Mouse (Mus musculus) mature B cell (primary cell): Measurements from ENCODE around the gene Nt5e.

ENCODE experiments used
- in situ Hi-C: fragments of 300-500 bp; cut with MboI; formaldehyde crosslinking; loops from 2 replicates; pipeline ENCODE4 v1.14.3; 2019

Gene Nt5e

DNA sequence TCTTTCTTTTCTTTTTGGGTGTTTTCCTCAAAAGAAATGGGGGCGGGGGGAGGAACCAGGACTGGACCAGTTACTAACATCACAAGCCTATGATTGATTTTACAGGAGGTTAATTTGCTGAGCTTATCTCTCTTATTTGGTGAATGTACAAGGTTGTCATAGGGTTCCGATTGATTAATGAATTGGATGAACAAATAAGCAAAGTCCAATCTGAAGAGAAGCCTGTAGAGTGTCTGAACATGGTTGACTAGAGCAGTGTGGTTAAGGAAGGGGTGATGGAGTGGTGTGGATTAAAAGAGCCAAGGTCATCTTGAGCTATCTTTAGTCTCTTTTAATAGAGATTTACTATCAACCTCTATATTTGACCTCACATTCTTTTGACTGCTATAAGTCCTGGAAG is 17.4 kb downstream of the Nt5e start:
- in situ Hi-C loops, result no loop called here

GRCm38 (mm10) chr9:88346857-88347256 is 19.9 kb downstream of the Nt5e start:
- in situ Hi-C loops, result no loop called here

GRCm38 (mm10) chr9:88348623-88349022 is 21.6 kb downstream of the Nt5e start:
- in situ Hi-C loops, result no loop called here

- in situ Hi-C loops, result no loop called here
These were observed 23.3 kb downstream of the Nt5e start for GRCm38 (mm10) chr9:88350317-88350716.

DNA sequence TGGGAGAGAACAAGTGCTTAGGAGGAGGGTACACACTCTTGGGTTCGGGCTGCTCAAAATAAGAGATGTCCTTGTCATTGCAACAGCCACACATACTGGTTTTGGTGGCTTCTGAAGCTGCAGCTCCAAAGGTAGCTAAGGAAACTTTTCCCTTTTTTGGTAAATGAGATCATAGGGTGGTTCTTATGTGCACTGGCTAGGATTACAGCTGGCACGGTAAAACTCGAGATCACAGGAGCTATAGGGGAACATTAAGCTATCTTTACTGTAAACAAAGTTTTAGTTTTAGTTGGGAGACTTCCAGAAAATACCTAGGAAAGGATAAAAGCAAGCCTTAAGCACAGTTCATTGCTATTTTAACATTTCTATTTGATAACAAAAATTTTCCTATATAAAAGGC is 24.2 kb downstream of the Nt5e start:
- in situ Hi-C loops, result no loop called here

DNA sequence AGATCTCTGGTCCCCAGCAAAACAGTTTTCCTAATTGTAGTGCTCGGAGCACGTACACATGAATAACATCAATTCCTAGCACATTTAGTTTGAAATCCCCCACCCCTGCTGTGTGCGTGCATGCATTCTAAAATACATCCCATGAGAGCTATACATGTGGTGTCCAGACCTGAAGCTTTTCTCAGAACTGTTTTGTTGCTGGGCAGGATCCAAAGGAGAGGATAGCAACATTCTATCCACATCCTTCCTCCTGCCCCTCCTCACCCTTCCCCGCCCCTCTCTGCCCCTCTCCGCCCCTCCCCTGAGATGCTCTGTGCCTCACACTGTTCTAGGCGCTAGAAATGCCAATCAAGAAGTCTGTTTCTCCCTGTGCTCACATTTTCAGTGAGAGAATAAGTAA is 25.7 kb downstream of the Nt5e start:
- in situ Hi-C loops, result no loop called here

GRCm38 (mm10) chr9:88353459-88353858 is 26.5 kb downstream of the Nt5e start:
- in situ Hi-C loops, result no loop called here

GRCm38 (mm10) chr9:88357173-88357572 is 30.2 kb downstream of the Nt5e start:
- in situ Hi-C loops, result no loop called here

DNA sequence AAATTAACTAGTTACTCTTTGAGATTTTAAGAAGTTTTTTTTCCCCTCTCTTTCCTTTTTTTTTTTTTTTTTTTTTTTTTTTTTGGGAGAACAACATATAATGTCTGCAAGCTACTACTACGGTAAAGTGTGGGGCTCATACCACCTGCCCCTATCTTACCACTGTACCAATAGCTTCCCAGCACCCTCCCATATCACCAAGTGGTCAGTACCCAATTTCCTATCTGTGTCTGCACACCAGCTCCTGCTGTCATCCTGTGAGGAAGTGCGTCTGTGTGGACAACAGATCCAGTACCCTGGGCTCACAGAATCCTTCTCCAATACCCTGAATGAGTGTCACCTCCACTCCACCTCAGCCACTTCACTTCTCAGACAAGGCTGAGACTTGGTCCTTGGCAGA is 32.1 kb downstream of the Nt5e start:
- in situ Hi-C loops, result no loop called here

DNA sequence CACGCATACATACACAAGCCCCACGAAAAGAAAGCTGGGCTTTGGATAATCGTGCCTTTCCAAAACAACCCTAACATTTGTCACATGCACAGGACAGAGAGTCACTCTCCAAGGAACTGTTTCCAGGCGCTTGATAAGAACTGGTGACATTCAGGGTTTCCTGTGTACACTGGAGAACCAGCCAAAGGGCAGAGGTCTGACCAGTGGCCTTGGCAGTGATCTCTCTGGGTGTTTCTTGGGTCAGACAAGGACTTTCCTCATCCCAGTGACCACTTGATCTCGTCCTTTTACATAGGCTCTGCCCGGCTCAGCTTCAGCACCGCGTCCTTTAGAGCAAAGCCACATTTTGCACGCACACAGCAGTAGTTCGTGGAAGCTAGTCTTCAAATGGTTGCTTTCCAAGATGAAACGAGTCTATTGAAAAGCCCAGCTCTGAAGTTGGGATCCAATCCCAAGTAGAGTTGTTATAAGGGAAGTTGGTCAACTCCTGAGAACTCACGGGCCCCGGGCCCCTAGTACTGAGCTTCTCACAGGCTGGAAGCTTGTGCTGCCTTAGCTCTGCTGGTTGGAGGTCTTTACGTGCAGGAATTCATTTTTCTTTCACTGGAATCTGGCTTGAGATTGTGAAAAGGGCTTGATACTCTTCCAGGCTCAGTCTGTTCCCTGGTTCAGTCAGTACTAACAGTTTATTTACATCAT is 34.4 kb downstream of the Nt5e start:
- in situ Hi-C loops, result no loop called here

DNA sequence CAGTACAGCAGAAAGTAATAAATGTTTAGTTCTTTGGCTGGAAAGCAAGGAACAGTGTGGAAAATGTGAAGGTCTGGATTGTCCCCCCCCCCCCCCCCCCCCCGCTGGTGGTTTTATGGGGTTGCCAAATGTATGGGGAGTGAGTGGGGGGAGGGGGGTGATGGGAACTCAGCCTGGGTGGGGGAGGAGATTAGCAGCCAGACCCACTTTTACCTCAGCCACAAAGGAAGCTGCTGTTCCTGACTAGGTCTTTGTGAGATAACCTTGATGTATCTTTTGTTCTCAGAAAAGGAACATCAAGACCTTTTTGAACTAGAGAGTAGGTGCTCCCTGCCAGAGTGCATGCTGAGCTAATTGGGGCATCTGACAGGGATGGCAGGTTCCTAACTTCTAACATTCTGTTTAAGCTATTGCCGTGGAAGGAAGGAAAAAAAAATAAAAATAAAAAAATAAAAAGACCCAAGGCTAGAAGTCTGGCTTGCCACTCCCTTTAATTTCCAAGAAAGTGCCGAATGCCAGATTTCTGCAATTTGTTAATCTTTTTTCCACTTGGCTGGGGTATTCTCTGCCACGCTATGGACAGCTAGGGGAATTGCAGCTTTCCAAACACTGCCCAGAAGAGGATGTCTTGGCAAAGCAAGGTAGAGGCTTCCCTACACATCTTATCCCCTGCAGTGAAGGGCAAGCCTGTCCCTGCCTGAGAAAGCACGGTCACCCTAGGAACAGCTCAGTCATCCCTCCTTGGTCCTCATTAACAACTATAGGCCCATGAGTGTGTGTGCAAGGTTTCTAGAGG is 35.3 kb downstream of the Nt5e start:
- in situ Hi-C loops, result no loop called here

DNA sequence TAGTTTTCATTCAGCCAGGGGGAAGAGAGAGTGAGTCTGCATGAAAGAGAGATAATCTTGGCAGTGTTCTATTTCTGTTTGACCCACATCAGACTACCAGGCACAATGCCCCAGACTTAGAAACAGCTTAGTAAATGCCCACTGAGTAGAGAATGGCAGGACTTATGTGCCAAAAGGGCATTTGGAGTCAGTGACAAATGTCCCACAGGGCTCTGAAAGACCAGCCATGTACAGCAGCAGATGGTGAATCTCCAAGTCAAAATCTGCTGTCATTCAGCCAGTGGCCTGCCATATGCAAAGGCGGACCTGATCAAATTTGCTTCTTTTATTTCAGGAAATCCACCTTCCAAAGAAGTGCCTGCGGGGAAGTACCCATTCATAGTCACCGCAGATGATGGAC is 36.1 kb downstream of the Nt5e start:
- in situ Hi-C loops, result no loop called here

DNA sequence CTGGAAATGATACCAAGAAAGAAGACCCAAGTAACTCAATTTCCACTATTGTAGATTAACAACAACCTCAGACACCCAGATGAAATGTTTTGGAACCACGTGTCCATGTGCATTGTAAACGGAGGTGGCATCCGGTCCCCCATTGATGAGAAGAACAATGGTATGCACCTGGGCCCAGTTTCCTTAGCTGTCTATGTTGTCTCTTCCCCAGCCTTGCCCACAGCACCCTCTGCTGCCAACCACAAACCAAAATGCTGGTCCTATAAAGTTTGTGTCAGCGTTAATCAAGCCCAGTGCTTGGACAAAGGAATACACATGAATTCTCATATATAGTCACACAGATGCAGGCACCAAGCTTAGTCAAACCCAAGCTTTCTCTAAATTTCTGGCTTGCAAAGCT is 39.3 kb downstream of the Nt5e start:
- in situ Hi-C loops, result no loop called here

DNA sequence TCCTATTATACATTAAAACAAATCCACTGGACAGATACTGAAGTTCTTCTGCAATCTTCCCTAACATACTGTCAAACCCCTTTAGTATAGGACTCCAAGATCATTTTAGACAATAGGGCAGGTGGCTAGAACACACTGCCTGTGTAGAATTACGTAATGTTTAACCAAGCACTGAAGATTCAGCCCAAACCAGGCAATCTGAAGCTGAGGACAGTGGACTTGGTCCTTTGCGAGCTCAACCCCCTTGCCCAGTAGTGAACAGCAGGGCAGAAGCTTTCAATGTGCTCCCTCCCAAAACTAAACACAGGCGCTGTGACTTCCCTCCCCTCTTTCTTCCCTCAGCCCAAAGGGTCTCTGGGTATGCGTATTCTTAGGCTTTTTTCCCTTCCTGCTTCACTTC is 39.8 kb downstream of the Nt5e start:
- in situ Hi-C loops, result no loop called here

DNA sequence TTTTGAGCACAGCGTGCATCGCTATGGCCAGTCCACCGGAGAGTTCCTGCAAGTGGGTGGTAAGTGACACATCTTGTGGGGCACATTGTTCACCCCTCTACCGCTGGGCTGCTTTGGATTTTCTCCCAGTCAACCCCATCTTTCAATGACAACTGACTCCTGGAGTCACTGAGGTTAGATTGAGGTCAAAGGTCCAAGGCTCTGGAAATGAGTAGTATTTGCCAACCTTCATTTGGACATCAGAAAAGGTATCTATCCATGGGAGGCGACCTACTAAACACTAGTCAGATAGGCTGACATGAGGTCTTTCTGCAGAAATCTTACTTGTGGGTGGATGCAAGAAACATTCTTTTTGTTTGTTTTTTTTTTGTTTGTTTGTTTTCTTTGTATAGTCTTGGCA is 40.3 kb downstream of the Nt5e start:
- in situ Hi-C loops, result no loop called here

- in situ Hi-C loops, result no loop called here
These were observed 40.8 kb downstream of the Nt5e start for GRCm38 (mm10) chr9:88367751-88368150.

DNA sequence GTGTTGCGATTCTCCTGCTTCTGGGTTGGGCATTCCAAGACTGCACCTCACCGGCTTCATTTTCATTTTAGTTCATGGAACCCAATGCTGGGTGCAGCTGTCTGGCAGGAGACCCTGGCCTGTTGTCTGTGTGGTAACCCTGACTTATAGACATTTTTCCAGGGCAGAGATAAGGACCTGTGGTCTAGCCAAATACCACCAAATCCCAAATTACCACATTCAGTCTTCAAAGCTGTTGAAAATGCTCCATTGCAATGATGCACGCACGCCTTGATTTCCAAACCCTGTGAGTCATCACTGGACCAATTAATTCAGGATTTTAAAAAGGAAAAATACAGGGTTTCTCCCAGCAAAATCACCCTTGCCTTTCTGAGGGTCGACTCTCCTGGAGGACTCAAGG is 41.5 kb downstream of the Nt5e start:
- in situ Hi-C loops, result no loop called here

GRCm38 (mm10) chr9:88369666-88370065 is 42.7 kb downstream of the Nt5e start:
- in situ Hi-C loops, result no loop called here

GRCm38 (mm10) chr9:88371201-88371600 is 44.2 kb downstream of the Nt5e start:
- in situ Hi-C loops, result no loop called here

DNA sequence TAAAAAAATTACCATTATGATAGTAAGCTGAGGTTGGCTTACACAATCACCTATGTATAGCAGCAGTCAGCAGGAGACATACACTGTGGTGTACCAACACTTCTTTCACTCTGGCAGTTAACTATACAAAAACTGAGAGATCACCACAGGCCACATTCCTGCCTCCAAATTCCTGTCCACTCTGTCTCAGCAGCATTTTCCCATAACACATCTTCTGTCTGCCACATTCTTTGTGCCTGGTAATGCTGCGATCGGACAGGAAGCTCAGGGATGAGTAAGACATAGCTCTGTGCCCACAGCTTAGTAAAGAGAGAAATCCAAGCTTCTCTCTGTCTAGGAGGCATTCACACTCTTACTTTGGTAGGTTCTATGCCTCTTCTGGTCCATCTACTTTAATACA is 46.0 kb downstream of the Nt5e start:
- in situ Hi-C loops, result no loop called here

DNA sequence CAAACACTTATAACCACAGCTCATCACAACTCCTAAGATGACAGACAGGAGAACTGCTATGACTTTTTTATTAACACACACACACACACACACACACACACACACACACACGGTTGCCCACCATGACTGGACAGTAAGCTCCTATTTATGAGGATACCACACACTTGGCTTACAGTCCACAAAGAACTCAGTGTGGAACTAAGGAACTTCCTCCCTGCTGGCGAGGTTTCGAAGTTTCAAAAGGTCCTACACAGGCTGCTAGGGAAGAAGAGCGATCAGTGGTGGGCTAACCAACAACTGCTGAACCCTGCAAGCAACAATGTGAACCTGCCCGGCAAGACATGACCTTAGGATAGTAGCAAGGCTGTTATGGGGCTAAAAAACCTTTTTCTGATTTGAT is 50.5 kb downstream of the Nt5e start:
- in situ Hi-C loops, result no loop called here

GRCm38 (mm10) chr9:88379057-88379456 is 52.1 kb downstream of the Nt5e start:
- in situ Hi-C loops, result no loop called here

GRCm38 (mm10) chr9:88380076-88380475 is 53.1 kb downstream of the Nt5e start:
- in situ Hi-C loops, result no loop called here

DNA sequence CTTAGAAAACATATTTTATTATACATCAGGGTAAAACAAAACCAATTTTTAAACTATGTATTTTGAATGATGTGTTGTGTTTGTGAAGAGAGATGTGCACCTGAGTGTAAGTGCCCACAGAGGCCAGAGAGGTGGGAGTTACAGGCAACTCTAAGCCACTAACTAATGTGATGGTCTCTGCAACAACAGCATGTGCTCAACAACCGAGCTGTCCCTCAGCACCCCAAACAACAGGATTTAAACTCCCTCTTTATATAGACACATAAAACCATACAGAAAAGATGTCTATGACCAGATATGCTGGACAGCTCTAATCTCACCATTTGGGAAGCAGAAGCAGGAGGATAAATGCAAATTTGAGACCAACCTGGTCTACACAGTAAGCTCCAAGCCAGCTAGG is 53.5 kb downstream of the Nt5e start:
- in situ Hi-C loops, result no loop called here
